Mouse (Mus musculus) hindbrain, embryonic 10.5 days (tissue): Measurements from ENCODE around the gene Rab6a. TPM values are rescaled to one million over a fixed set of nuclear protein-coding genes. Genes with fewer than 3 reads are reported as not detected.

Experiments
- polyA plus RNA-seq: library from polyadenylated mRNA; unstranded; fragments of >200 nt; fragmentation: Nextera tagmentation; extraction: Ambion mirVana; gene quantifications from 2 replicates; pipeline ENCODE4 v1.2.1, GENCODE M21; 2016

The Rab6a gene
- polyA plus RNA-seq, 1 experiment from 2014 or later: 117 TPM

Other genes with a start within 250 kb of the Rab6a start
- 33.5 and 34.7 TPM in 2 replicates for gene C2cd3, start 235.2 kb upstream of the Rab6a start, polyA plus RNA-seq
- 104 and 118 TPM in 2 replicates for gene Ppme1, start 235.1 kb upstream of the Rab6a start, polyA plus RNA-seq
- 0.09 TPM in 1 of 2 replicates, not detected in the other for gene Ucp3, start 134.4 kb upstream of the Rab6a start, polyA plus RNA-seq
- 122 and 123 TPM in 2 replicates for gene Ucp2, start 114.1 kb upstream of the Rab6a start, polyA plus RNA-seq
- gene Dnajb13, start 92.5 kb upstream of the Rab6a start, polyA plus RNA-seq: 1.9 and 9.2 TPM in 2 replicates
- 20.4 and 23.3 TPM in 2 replicates for gene Coa4, start 70.3 kb upstream of the Rab6a start, polyA plus RNA-seq
- 57.9 and 66.6 TPM in 2 replicates for gene Mrpl48, start 891 bp downstream of the Rab6a start, polyA plus RNA-seq
- gene Plekhb1, start 55.0 kb downstream of the Rab6a start, polyA plus RNA-seq: 4.3 and 10.7 TPM in 2 replicates
- gene Fam168a, start 99.2 kb downstream of the Rab6a start, polyA plus RNA-seq: 30.2 and 47.4 TPM in 2 replicates